Mouse (Mus musculus) limb, embryonic 15.5 days (tissue): Measurements from ENCODE around the gene Pi4k2b. TPM values are rescaled to one million over a fixed set of nuclear protein-coding genes. Genes with fewer than 3 reads are reported as not detected.
"Not testable (repeated sequence)": the region's sequence is repeated elsewhere in the genome, so short reads cannot be mapped to it uniquely, and the experiment has no call there.

Source experiments
- ATAC-seq: fragments of 200-750 bp; cut with Nextera tagmentation; 2 replicates; pipeline ENCODE4 v1.8.0; 2017; ENCODE audit warnings: low read depth, moderate TSS enrichment; ENCODE audit not compliant: insufficient number of reproducible peaks, low FRiP score, low TSS enrichment
- H3K27ac ChIP-seq: fragments of 300-500 bp; sonication (generic); 2 replicates; pipeline ENCODE4 v1.5.1; 2015; ENCODE audit warnings: moderate library complexity, mild to moderate bottlenecking, inconsistent platforms
- H3K27me3 ChIP-seq: fragments of 300-500 bp; sonication (generic); 2 replicates; pipeline ENCODE4 v1.6.1; 2015; ENCODE audit warnings: inconsistent platforms
- H3K36me3 ChIP-seq: fragments of 300-500 bp; sonication (generic); 2 replicates; pipeline ENCODE4 v1.6.1; 2015; ENCODE audit warnings: inconsistent platforms
- H3K4me1 ChIP-seq: fragments of 300-500 bp; sonication (generic); 2 replicates; pipeline ENCODE4 v1.6.1; 2015; ENCODE audit warnings: inconsistent platforms
- H3K4me2 ChIP-seq: fragments of 300-500 bp; sonication (generic); 2 replicates; pipeline ENCODE4 v1.6.1; 2015; ENCODE audit warnings: mild to moderate bottlenecking, inconsistent platforms
- H3K4me3 ChIP-seq: fragments of 300-500 bp; sonication (generic); 2 replicates; pipeline ENCODE4 v1.5.1; 2015; ENCODE audit warnings: mild to moderate bottlenecking, inconsistent platforms
- H3K9ac ChIP-seq: fragments of 300-500 bp; sonication (generic); 2 replicates; pipeline ENCODE4 v1.6.1; 2015; ENCODE audit warnings: inconsistent platforms
- H3K9me3 ChIP-seq: fragments of 300-500 bp; sonication (generic); 2 replicates; pipeline ENCODE4 v1.6.1; 2016; ENCODE audit warnings: inconsistent platforms
- WGBS: fragments of 180-500 bp; shearing (Covaris S2); methylation state at CpG from one replicate; pipeline ENCODE4 v1.1.7; 2015; 5-methylcytosine and 5-hydroxymethylcytosine counted together
- polyA plus RNA-seq: library from polyadenylated mRNA; unstranded; fragments of >200 nt; fragmentation: Nextera tagmentation; extraction: Ambion mirVana; gene quantifications from 2 replicates; pipeline ENCODE4 v1.2.1, GENCODE M21; 2015

Gene Pi4k2b
- polyA plus RNA-seq = 16.9 and 19.0 TPM in 2 replicates

DNA sequence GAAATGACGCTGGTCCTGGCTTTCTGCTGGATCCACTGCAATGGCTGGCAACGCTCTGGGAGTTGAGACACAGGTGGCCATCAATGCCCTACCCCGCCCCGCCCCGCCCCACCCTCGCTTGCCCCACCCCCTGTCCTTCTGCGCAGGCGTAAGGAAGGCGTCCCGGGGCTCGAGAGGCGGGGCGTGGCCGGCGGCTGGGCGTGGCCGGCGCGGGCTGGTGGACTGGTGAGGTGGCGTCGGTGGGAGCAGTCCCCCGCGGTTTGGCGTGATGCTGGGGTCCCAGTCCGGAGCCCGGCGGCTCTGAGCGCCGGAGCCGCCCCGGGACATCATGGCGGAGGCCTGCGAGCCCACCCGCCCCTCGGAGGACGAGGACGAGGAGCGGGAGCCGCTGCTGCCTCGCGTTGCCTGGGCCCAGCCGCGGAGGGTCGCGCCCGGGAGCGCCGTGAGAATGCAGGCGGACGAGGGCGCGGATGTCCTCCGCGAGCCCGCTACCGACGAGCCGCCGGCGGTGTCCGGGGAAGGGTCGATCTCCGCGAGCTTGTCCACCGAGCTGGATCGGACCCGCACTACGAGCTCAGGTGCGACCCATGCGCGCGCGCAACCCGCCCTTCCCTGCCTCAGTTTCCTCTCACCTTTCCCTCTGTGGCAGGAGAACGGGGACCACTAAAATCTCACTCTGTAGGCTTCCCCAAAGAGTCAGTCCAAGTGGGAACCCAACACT is at the start of gene Pi4k2b:
Gene Pi4k2b, plus strand, starts transcription at position 184 of the 721 bp plus-strand sequence.
- under 1% methylated on average over 62 of the region's 75 CpGs for WGBS
- no peaks in the 10 kb centered on the region for H3K9me3 ChIP-seq
- no peaks in the 10 kb centered on the region for H3K27me3 ChIP-seq
- H3K9ac ChIP-seq = peak within 1 kb of the TSS; percentile 77
- H3K27ac ChIP-seq = peak within 1 kb of the TSS; percentile 85
- peaks cover 5% of the 10 kb centered on the region; the same call in 1 of the 2 replicates for H3K4me1 ChIP-seq
- peak within 1 kb of the TSS; percentile 51 for H3K4me2 ChIP-seq
- H3K36me3 ChIP-seq = no peaks in the 10 kb centered on the region
- peak; percentile 90 for ATAC-seq
- H3K4me3 ChIP-seq = peak within 1 kb of the TSS; percentile 85

DNA sequence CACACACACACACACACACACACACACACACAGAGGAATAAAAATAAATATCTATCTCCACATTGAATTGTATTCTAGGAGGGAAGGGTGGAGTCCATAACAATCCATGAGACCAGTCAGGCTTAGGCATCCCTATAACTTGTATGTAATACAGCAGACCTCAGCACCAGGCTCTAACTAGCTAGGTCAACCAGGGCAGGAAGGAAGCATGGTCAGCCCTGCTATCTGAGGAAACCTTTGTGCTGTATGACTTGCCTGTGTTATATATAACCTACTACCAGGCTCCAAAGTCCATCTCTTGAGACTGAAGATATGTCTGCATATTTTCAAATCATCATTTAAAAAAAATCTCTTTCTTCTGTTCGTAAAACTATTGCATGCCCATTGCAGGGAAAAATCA is 44.1 kb upstream of the Pi4k2b start:
- Histone ChIP-seq H3K9me3 (no peaks in the 10 kb centered on the region), H3K27me3 (no peaks in the 10 kb centered on the region), H3K27ac (no peak overlapping the region), H3K4me3 (no peak overlapping the region), H3K9ac (no peak overlapping the region), H3K36me3 (no peaks in the 10 kb centered on the region), H3K4me1 (no peaks in the 10 kb centered on the region), H3K4me2 (no peak overlapping the region)
- ATAC-seq = no peak
- 91% methylated on average over 1 of the region's 1 CpGs for WGBS

DNA sequence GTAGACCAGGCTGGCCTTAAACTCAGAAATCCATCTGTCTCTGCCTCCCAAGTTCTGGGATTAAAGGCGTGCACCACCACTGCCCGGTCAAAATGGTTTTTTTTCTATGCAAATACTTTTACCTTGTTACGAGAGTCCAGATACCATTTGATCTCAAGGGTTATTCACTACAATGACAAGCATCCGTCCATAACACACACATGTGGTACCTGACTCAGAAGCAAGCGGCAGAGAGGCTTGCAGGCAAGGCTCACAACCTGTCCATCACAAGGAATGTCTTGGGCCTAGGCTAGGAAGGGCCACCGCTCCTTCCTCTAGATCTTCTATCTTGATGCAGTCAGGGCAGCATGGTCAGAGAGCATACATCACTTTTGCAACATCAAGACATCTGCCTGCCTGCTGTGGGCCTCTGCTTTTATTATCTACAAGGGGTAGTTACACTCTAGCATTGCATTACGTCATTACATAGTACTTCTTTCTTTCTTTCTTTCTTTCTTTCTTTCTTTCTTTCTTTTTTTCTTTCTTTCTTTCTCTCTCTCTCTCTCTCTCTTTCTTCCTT is 43.4 kb upstream of the Pi4k2b start:
- ATAC-seq, H3K9me3 ChIP-seq, H3K4me2 ChIP-seq, H3K27me3 ChIP-seq, H3K27ac ChIP-seq, H3K4me3 ChIP-seq, H3K4me1 ChIP-seq, H3K9ac ChIP-seq, H3K36me3 ChIP-seq: not testable (repeated sequence)
- WGBS = 78% methylated on average over 7 of the region's 7 CpGs

DNA sequence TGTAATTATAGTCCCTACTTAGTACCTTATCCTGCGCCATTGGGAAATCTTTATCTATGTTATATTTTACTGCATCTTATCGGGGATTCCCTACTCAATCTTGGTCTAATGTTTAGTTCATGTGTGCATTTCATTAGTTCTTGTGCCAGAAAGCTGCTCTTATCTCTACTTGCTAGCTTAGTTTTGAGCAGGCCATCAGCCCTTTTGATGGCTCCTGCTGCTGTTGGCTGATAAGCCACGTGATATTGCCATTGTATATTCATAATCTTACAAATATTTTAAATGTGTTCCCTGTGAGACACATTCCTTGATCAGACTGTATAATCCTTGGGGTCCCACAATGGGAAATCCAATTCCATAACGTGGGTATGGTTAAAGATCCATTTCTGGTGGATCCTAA is 36.8 kb upstream of the Pi4k2b start:
- no peak for ATAC-seq
- H3K4me2 ChIP-seq = no peak overlapping the region
- H3K9ac ChIP-seq = no peak overlapping the region
- WGBS = 77% methylated on average over 4 of the region's 4 CpGs
- H3K9me3 ChIP-seq = no peaks in the 10 kb centered on the region
- H3K36me3 ChIP-seq = no peaks in the 10 kb centered on the region
- H3K4me1 ChIP-seq = no peaks in the 10 kb centered on the region
- no peak overlapping the region for H3K4me3 ChIP-seq
- H3K27me3 ChIP-seq = no peaks in the 10 kb centered on the region
- no peak overlapping the region for H3K27ac ChIP-seq

DNA sequence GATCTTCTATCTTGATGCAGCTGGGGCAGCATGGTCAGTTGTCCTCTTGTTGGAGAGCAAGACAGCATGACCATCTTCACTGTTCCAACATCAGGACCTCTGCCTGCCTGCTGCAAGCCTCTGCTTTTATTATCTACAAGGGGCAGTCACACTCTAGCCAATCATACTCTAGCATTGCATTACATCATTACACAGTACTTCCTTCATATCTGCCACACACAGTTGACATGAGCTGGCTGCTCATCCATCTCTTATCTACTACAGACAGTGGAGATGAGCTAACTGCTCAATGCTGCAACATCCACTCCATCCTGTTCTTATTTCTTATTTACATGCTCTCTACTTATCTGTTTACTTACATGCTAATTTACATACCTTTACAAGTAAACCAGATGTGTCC is 28.7 kb upstream of the Pi4k2b start:
- H3K27ac ChIP-seq = no peak overlapping the region
- no peak overlapping the region for H3K4me2 ChIP-seq
- H3K27me3 ChIP-seq = no peaks in the 10 kb centered on the region
- no peaks in the 10 kb centered on the region for H3K4me1 ChIP-seq
- no peak overlapping the region for H3K9ac ChIP-seq
- H3K9me3 ChIP-seq = no peaks in the 10 kb centered on the region
- no peak overlapping the region for H3K4me3 ChIP-seq
- ATAC-seq = no peak
- no peaks in the 10 kb centered on the region for H3K36me3 ChIP-seq

DNA sequence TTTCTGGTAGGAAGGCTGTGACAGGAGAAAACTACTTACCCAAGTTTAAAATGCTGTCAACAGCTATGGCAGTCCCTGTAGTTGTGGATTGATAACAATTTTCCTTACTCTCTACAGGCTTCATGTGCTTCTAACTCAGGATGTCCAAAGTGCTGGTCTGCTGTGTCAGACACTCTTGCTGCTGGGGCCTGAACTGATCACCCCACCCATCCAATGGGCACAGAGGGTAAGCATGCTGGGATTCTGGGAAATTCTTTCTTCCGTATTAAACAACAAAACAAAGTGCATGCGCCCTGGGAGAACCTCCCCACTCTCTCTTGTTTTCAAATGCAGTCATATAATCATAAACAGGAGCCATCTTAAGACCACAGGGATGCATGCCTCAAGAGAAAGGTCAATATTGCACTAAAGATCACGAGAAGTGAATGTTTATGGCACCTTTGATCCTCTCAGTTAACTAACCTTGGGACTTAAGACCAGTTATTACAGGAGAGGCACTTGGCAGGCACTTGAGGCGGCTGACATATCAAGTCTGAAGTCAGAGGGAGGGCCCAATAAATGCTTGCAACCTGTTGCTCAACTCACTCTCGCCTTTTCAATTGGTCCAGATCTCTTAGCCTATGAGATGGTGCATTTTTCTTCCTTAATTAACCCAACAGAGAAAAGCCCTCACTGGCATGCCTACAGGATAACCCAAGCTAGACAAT is 24.5 kb upstream of the Pi4k2b start:
- Histone ChIP-seq H3K4me3 (no peak overlapping the region), H3K9me3 (no peaks in the 10 kb centered on the region), H3K9ac (no peak overlapping the region), H3K4me1 (0 out of 2 replicates have a peak, but pooled peaks cover 2% of the 10 kb centered on the region), H3K27ac (no peak overlapping the region), H3K4me2 (no peak overlapping the region), H3K27me3 (no peaks in the 10 kb centered on the region), H3K36me3 (no peaks in the 10 kb centered on the region)
- WGBS = 59% methylated on average over 5 of the region's 5 CpGs
- no peak for ATAC-seq

DNA sequence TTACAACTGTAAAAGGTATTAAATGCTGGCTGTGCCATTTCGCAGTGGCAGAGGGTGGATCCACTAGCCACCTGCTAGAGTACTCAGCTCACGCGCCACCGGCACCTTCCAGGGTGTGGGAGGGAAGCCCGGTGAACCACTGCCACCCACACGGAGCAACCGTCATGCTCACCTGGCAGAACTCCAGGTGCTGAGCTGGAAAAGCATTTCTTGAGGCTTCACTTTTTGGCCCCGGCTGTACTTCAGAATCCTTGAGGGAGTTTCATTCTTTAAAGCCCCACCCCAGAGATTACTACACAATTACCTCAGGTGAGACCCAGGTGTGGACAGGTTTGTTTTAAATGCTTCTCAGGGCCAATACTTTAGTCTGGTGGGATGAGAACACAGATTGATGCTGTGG is 20.4 kb upstream of the Pi4k2b start:
- no peak for ATAC-seq
- Histone ChIP-seq H3K4me3 (no peak overlapping the region), H3K27me3 (no peaks in the 10 kb centered on the region), H3K4me1 (0 out of 2 replicates have a peak, but pooled peaks cover 2% of the 10 kb centered on the region), H3K27ac (no peak overlapping the region), H3K36me3 (no peaks in the 10 kb centered on the region), H3K4me2 (no peak overlapping the region), H3K9me3 (no peaks in the 10 kb centered on the region), H3K9ac (no peak overlapping the region)
- 43% methylated on average over 8 of the region's 8 CpGs for WGBS

DNA sequence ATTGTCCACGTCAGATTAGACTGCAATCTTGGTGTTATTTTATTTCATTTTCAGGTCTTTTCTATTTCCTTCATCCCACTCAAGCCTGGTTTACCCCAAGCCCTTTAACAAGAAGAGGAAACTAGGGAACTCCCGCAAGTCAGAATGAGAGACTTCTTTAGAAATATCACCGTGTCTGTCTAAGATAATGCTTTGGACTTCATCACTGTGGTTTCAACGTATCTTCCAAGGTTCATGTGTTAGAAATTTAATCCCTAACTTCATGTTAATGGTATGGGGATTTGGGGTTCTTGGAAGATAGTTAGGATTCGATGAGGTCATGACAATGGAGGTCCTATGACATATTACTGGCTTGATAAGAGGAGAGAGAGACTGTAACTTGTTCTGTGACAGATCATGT is 13.6 kb upstream of the Pi4k2b start:
- Histone ChIP-seq H3K4me1 (no peaks in the 10 kb centered on the region), H3K27me3 (no peaks in the 10 kb centered on the region), H3K4me3 (no peak overlapping the region), H3K9me3 (no peaks in the 10 kb centered on the region), H3K27ac (no peak overlapping the region), H3K4me2 (no peak overlapping the region), H3K9ac (no peak overlapping the region), H3K36me3 (no peaks in the 10 kb centered on the region)
- no peak for ATAC-seq
- WGBS = 87% methylated on average over 5 of the region's 5 CpGs

DNA sequence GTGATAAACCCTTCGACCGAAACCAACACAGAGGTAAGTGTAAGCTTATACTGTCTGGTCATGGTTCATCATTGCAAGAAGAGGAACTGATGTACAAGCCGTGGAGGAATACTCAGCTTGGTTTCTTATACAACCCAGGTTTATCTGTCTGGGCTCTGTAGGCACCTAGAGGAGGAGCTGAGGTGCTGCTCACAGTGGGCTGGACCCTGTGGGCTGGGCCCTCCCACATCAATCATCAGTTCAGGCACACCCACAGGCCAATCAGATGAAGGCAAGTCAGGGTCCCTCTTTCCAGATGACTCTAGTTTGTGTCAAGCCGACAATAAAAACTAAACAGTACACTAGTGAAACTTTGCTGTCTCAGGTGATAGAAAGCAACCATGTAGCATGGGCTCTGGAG is 8.6 kb upstream of the Pi4k2b start:
- no peak overlapping the region for H3K27ac ChIP-seq
- H3K4me3 ChIP-seq = no peak overlapping the region
- no peaks in the 10 kb centered on the region for H3K36me3 ChIP-seq
- no peak overlapping the region for H3K4me2 ChIP-seq
- ATAC-seq = no peak
- no peaks in the 10 kb centered on the region for H3K27me3 ChIP-seq
- no peak overlapping the region for H3K9ac ChIP-seq
- no peaks in the 10 kb centered on the region for H3K4me1 ChIP-seq
- WGBS = 75% methylated on average over 4 of the region's 4 CpGs
- H3K9me3 ChIP-seq = no peaks in the 10 kb centered on the region

DNA sequence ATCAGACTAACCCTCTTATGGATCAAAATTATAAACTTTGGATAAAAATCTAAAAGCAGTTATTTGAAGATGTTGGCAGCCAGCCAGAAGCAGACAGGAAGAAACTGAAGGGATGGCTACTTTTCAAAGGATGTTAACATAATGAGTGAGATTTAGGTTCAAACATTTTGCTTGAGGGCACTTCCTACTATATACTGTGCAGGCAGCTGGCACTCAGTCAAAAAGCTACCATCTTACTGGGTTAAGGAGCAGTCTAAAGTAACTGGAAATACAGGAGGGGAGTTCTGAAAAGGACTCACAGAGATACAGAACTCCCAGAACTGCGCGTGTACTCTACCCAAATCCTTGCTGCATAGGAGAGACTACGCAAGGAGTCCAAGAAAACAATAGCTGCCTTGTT is 5.3 kb upstream of the Pi4k2b start:
- H3K27ac ChIP-seq = no peak overlapping the region
- no peaks in the 10 kb centered on the region for H3K9me3 ChIP-seq
- H3K4me2 ChIP-seq = no peak overlapping the region
- no peak for ATAC-seq
- no peaks in the 10 kb centered on the region for H3K36me3 ChIP-seq
- 74% methylated on average over 3 of the region's 3 CpGs for WGBS
- H3K4me1 ChIP-seq = no peaks in the 10 kb centered on the region
- no peak overlapping the region for H3K4me3 ChIP-seq
- H3K27me3 ChIP-seq = no peaks in the 10 kb centered on the region
- H3K9ac ChIP-seq = no peak overlapping the region

DNA sequence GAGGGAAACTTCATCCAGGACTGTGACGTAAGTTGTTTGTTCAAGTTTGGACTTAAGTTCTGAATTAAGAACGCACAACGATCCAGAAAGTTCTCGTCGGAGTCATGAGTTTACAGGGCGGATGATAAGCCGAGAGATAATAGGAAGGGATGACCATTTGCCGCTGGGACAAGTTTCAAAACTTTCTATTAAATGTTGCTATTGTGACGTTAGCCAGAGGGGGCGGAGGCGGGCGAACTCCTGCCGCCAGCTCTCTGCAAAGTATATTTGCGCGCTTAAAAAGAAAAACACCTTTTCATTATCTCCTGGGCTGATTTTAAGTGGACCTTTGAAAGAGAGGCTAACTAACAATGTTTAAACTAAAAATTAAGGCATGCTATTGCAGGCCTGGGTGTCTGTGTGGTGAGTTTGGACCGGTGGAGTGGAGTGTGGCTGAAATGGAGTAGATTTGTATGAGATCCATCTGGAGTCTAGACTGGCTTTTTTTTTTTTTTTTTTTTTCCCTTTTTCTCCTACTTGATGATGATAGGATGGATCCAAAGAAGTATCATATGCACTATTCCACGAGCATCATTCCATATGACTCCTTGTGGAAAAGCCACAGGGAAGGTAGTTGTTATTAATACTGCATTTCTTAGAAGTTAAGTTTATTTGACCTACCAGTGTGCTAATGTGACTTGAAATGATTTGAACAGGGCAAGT is 889 bp downstream of the Pi4k2b start:
- Histone ChIP-seq H3K4me3 (peak overlapping the region; percentile 85), H3K4me2 (peak overlapping the region; percentile 51), H3K4me1 (peaks cover 5% of the 10 kb centered on the region; the same call in 1 of the 2 replicates), H3K27me3 (no peaks in the 10 kb centered on the region), H3K9me3 (no peaks in the 10 kb centered on the region), H3K36me3 (no peaks in the 10 kb centered on the region), H3K9ac (peak overlapping the region; percentile 77), H3K27ac (peak overlapping the region; percentile 85)
- no peak for ATAC-seq
- WGBS = 1% methylated on average over 17 of the region's 17 CpGs

DNA sequence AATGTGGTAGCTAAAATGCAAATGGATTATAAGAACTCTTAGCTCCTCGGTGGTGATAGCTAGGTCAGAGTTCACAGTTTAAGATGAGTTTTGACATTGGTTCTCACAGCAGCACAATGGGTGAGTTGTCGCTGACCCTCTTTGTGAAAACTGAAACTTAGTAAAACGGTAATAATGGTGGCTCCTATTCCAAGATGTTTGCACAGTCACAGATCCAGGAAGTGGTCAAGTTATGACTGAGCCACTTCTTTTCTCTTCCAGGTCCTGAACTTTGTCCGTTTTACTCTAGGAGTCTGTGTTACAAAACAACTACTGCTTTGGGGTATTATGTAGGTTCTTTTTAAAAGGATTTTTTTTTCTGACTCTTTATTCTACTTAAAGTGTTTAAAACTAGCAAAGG is 1.9 kb downstream of the Pi4k2b start:
- no peak overlapping the region for H3K9ac ChIP-seq
- WGBS = 73% methylated on average over 4 of the region's 4 CpGs
- ATAC-seq = no peak

More for the DNA sequence above, 1.9 kb downstream of the Pi4k2b start:
- H3K4me3 ChIP-seq = no peak overlapping the region
- H3K27me3 ChIP-seq = no peaks in the 10 kb centered on the region
- H3K27ac ChIP-seq = no peak overlapping the region
- H3K4me2 ChIP-seq = no peak overlapping the region
- peaks cover 5% of the 10 kb centered on the region; the same call in 1 of the 2 replicates for H3K4me1 ChIP-seq
- no peaks in the 10 kb centered on the region for H3K36me3 ChIP-seq
- no peaks in the 10 kb centered on the region for H3K9me3 ChIP-seq
